Mouse (Mus musculus) myocyte (in vitro differentiated cells): Measurements from ENCODE around the gene Cfdp1. TPM values are rescaled to one million over a fixed set of nuclear protein-coding genes. Genes with fewer than 3 reads are reported as not detected.
A peak's percentile ranks its signal among the peaks of the same experiment; 100 is the strongest.

Experiments
- H3K27me3 ChIP-seq: one replicate; pipeline ENCODE4 v1.6.1; 2011; ENCODE audit not compliant: control insufficient read depth, insufficient read depth, insufficient read length
- H3K36me3 ChIP-seq: one replicate; pipeline ENCODE4 v1.6.1; 2011; ENCODE audit not compliant: control insufficient read depth, insufficient read depth
- H3K4me2 ChIP-seq: one replicate; pipeline ENCODE4 v1.6.1; 2011; ENCODE audit warnings: low read depth, control low read depth
- H3K4me3 ChIP-seq: one replicate; pipeline ENCODE4 v1.5.1; 2011; ENCODE audit warnings: mild to moderate bottlenecking, control low read depth, moderate library complexity
- H3K79me2 ChIP-seq: one replicate; pipeline ENCODE4 v1.6.1; 2011; ENCODE audit not compliant: control insufficient read depth, insufficient read depth
- H3ac ChIP-seq: one replicate; pipeline ENCODE4 v1.6.1; 2011; ENCODE audit not compliant: control insufficient read depth, insufficient read length
- CEBPB ChIP-seq: IDR thresholded peaks from 2 replicates; pipeline ENCODE4 v1.6.1; 2011; ENCODE audit warnings: mild to moderate bottlenecking, moderate library complexity; ENCODE audit not compliant: poor library complexity, insufficient read depth, severe bottlenecking
- E2F4 ChIP-seq: IDR thresholded peaks from one replicate; pipeline ENCODE4 v1.6.1; 2011; ENCODE audit warnings: mild to moderate bottlenecking, control low read depth, moderate library complexity; ENCODE audit not compliant: insufficient read depth
- MAX ChIP-seq: IDR thresholded peaks from one replicate; pipeline ENCODE4 v1.6.1; 2011; ENCODE audit warnings: low read depth, mild to moderate bottlenecking, control low read depth
- MYOD1 ChIP-seq, 3 experiments: IDR thresholded peaks; one replicate each; pipeline ENCODE4 v1.6.1; 2011; ENCODE audit warnings: control low read depth in 2 of 3, low read depth in 2 of 3, mild to moderate bottlenecking in 2 of 3, moderate library complexity in 1 of 3; ENCODE audit not compliant: insufficient read length in 2 of 3, control insufficient read depth in 1 of 3
- MYOG ChIP-seq, 3 experiments: IDR thresholded peaks; one replicate each; pipeline ENCODE4 v1.6.1; 2011; ENCODE audit warnings: control low read depth in 2 of 3, low read depth in 2 of 3, mild to moderate bottlenecking in 2 of 3; ENCODE audit not compliant: insufficient read length in 2 of 3, control insufficient read depth in 1 of 3, insufficient read depth in 1 of 3
- POLR2A ChIP-seq: IDR thresholded peaks from one replicate; pipeline ENCODE4 v1.6.1; 2011; ENCODE audit warnings: low read depth, mild to moderate bottlenecking, control low read depth, moderate library complexity; ENCODE audit not compliant: insufficient read length
- POLR2AphosphoS2 ChIP-seq: IDR thresholded peaks from one replicate; pipeline ENCODE4 v1.6.1; 2011; ENCODE audit warnings: low read depth, control low read depth; ENCODE audit not compliant: insufficient read length
- REST ChIP-seq: IDR thresholded peaks from one replicate; pipeline ENCODE4 v1.6.1; 2011; ENCODE audit warnings: mild to moderate bottlenecking, control low read depth, moderate library complexity; ENCODE audit not compliant: insufficient read depth, insufficient read length
- SRF ChIP-seq: IDR thresholded peaks from one replicate; pipeline ENCODE4 v1.6.1; 2011; ENCODE audit warnings: low read depth; ENCODE audit not compliant: control insufficient read depth, insufficient read length
- TCF12 ChIP-seq: IDR thresholded peaks from one replicate; pipeline ENCODE4 v1.6.1; 2011; ENCODE audit warnings: mild to moderate bottlenecking, control low read depth; ENCODE audit not compliant: poor library complexity, insufficient read depth, severe bottlenecking
- TCF3 ChIP-seq: IDR thresholded peaks from one replicate; pipeline ENCODE4 v1.6.1; 2011; ENCODE audit warnings: low read depth, control low read depth; ENCODE audit not compliant: insufficient read length
- USF1 ChIP-seq: IDR thresholded peaks from one replicate; pipeline ENCODE4 v1.6.1; 2011; ENCODE audit warnings: low read depth, mild to moderate bottlenecking, control low read depth, moderate library complexity
- polyA plus RNA-seq: library from polyadenylated mRNA; unstranded; fragments of >200 nt; fragmentation: generic; extraction: Trizol; gene quantifications from one replicate; pipeline ENCODE4 v1.2.1, GENCODE M21; 2012; ENCODE audit warnings: missing spikeins

Gene Cfdp1
- polyA plus RNA-seq, 1 experiment: 44.9 TPM

DNA sequence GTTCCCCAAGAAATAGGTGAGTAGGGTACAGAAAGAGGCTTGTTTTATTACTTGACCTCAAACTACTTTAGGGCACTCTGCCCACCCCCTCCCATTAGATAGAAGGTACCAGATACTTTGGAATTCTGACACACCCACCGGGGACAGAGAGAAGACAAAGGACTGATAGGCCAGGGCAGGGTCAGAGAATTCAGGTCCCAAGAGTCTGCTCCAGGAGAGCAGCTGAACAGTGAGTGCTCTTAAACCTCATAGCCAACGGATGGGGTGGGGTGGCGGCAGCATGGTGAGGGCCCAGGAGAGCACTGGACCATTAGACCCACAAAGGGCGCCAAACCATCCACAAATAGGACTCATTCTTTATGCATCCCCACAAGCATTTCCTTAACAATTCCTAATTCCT, 88.5 kb downstream of the Cfdp1 start:
- Histone ChIP-seq H3K4me2 (no peak overlapping the region), H3K79me2 (no peaks in the 10 kb centered on the region), H3K4me3 (no peak overlapping the region), H3K36me3 (peaks cover 5% of the 10 kb centered on the region), H3K27me3 (no peaks in the 10 kb centered on the region), H3ac (no peak overlapping the region)
- no peak for TF ChIP-seq REST
- TF ChIP-seq CEBPB: no peak
- TF ChIP-seq MYOD1 (IDR thresholded peaks at IDR 0.05; ENCODE audit: control insufficient read depth in 1 of 3, insufficient read length in 2 of 3, low read depth in 2 of 3): no peak

DNA sequence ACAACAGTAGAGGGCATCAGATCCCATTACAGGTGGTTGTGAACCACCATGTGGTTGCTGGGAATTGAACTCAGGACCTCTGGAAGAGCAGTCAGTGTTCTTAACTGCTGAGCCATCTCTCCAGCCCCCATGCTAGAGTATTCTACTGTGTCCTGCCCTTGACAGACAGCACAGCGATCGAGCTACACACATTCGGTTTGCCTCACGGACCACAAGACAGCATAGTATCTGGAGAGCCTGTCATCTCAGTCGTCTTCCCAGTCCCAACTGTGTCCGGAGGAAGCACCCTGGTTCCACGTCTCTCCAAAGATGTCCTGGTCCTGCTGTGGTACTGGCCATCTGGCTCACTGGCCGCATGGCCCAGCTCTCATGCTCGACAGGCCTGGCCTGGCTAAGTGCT, 89.0 kb downstream of the Cfdp1 start:
- no peak for TF ChIP-seq SRF
- TF ChIP-seq MAX: no peak
- no peak for TF ChIP-seq MYOD1 (IDR thresholded peaks at IDR 0.05; ENCODE audit: control insufficient read depth in 1 of 3, insufficient read length in 2 of 3, low read depth in 2 of 3)
- TF ChIP-seq TCF3: no peak
- TF ChIP-seq TCF12: no peak
- no peak for TF ChIP-seq USF1
- no peak for TF ChIP-seq CEBPB
- TF ChIP-seq POLR2A: no peak
- no peak for TF ChIP-seq E2F4
- TF ChIP-seq MYOG (IDR thresholded peaks at IDR 0.05; ENCODE audit: control insufficient read depth in 1 of 3, insufficient read depth in 1 of 3, insufficient read length in 2 of 3, low read depth in 2 of 3): no peak
- no peak for TF ChIP-seq POLR2AphosphoS2
- no peak for TF ChIP-seq REST
- Histone ChIP-seq H3K79me2 (no peaks in the 10 kb centered on the region), H3K27me3 (no peaks in the 10 kb centered on the region), H3K36me3 (peaks cover 5% of the 10 kb centered on the region), H3ac (no peak overlapping the region), H3K4me3 (no peak overlapping the region), H3K4me2 (no peak overlapping the region)

DNA sequence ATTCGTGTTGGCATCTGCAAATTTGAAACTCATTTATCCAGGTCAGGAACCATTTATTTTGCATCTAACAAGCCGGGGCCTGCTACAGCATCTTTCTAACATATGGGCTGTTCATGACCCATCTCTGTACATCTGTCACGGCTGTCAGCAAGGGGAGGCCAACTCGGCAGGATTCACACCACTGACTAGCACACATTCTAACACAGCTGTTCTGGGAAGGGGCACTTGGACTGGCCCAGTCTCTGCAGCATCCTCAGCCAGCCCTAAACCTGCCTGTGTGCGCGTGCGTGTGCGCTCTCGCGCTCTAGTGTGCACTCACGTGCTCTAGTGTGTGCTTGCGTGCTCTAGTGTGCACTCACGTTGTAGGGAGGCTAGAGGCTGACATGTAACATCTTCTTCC, 93.4 kb downstream of the Cfdp1 start:
- Histone ChIP-seq H3ac (no peak overlapping the region), H3K79me2 (no peaks in the 10 kb centered on the region), H3K4me3 (no peak overlapping the region), H3K4me2 (no peak overlapping the region), H3K27me3 (no peaks in the 10 kb centered on the region), H3K36me3 (no peaks in the 10 kb centered on the region)
- TF ChIP-seq E2F4 (no peak), MAX (no peak), MYOD1 (IDR thresholded peaks at IDR 0.05; ENCODE audit: control insufficient read depth in 1 of 3, insufficient read length in 2 of 3, low read depth in 2 of 3) (peak in 1 of 3 experiments; percentile 15), MYOG (IDR thresholded peaks at IDR 0.05; ENCODE audit: control insufficient read depth in 1 of 3, insufficient read depth in 1 of 3, insufficient read length in 2 of 3, low read depth in 2 of 3) (peak in 1 of 3 experiments; percentile 4), POLR2AphosphoS2 (peak; percentile 41), USF1 (no peak)

DNA sequence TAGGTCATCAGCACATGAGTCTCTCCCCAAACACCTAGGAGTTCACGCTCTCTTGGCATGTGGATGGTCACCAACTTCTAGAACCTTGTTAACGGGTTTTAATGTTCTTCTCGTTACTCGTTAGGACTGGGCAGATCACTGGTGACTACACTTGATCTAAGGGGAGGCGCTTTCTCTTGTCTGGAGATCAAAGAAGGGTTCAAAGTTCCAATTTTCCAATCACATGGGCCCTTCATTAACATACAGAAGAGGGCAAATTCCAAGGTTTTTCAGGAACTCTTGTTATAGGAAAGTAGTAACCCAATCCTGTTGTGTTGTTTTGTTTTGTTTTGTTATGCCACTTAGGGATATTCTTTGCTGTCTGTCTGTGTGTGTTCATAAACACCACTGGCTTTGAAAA, 95.3 kb downstream of the Cfdp1 start:
- H3K36me3 ChIP-seq: no peaks in the 10 kb centered on the region

DNA sequence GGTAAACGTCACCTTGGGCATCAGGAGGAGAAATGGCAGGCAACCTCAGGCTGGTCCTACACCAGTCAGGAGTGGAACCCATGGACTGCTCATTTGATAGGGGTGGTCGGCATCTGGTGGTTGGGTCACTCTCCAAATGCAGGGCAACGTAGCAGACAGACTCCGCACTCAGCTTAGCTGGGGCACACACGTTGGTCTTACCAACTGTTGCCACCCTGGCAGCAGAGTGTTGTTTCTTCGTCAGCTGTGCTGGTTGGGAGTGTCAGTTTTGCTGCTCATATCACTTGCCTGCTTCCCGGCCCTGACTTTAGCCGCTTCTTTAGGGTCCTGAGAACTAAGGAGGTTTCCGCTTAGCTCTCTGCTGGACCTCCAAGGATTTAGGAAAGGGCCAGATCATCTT, 96.5 kb downstream of the Cfdp1 start:
- no peaks in the 10 kb centered on the region for H3K36me3 ChIP-seq
- no peaks in the 10 kb centered on the region for H3K79me2 ChIP-seq
- no peak overlapping the region for H3ac ChIP-seq
- H3K4me3 ChIP-seq: no peak overlapping the region
- TF ChIP-seq MYOD1 (IDR thresholded peaks at IDR 0.05; ENCODE audit: control insufficient read depth in 1 of 3, insufficient read length in 2 of 3, low read depth in 2 of 3): peak in 2 of 3 experiments; percentile 73 to 77
- peak in 2 of 3 experiments; percentile 84 to 85 for TF ChIP-seq MYOG (IDR thresholded peaks at IDR 0.05; ENCODE audit: control insufficient read depth in 1 of 3, insufficient read depth in 1 of 3, insufficient read length in 2 of 3, low read depth in 2 of 3)
- TF ChIP-seq E2F4: no peak
- TF ChIP-seq REST: no peak
- no peak for TF ChIP-seq POLR2AphosphoS2
- TF ChIP-seq SRF: no peak
- TF ChIP-seq TCF12: no peak
- H3K4me2 ChIP-seq: no peak overlapping the region
- H3K27me3 ChIP-seq: no peaks in the 10 kb centered on the region

More for the DNA sequence above, 95.3 kb downstream of the Cfdp1 start:
- no peak for TF ChIP-seq USF1
- no peak for TF ChIP-seq CEBPB
- no peak for TF ChIP-seq MAX
- TF ChIP-seq MYOD1 (IDR thresholded peaks at IDR 0.05; ENCODE audit: control insufficient read depth in 1 of 3, insufficient read length in 2 of 3, low read depth in 2 of 3): no peak
- TF ChIP-seq E2F4: no peak
- no peak for TF ChIP-seq TCF3
- TF ChIP-seq POLR2AphosphoS2: no peak
- Histone ChIP-seq H3K4me2 (no peak overlapping the region), H3K4me3 (no peak overlapping the region), H3K79me2 (no peaks in the 10 kb centered on the region), H3K27me3 (no peaks in the 10 kb centered on the region), H3ac (no peak overlapping the region)
